Mouse (Mus musculus) kidney, embryonic 16.5 days (tissue): Measurements from ENCODE around the gene Cpsf4. TPM values are rescaled to one million over a fixed set of nuclear protein-coding genes. Genes with fewer than 3 reads are reported as not detected.
"Not testable (repeated sequence)": the region's sequence is repeated elsewhere in the genome, so short reads cannot be mapped to it uniquely, and the experiment has no call there.

Experiments used
- ATAC-seq: fragments of 200-750 bp; cut with Nextera tagmentation; 2 replicates; pipeline ENCODE4 v1.8.0; 2017; ENCODE audit warnings: moderate TSS enrichment; ENCODE audit not compliant: low FRiP score, low TSS enrichment
- H3K27ac ChIP-seq: fragments of 300-500 bp; sonication (generic); 2 replicates; pipeline ENCODE4 v1.5.1; 2014; ENCODE audit warnings: low read length
- H3K27me3 ChIP-seq: fragments of 300-500 bp; sonication (generic); 2 replicates; pipeline ENCODE4 v1.6.1; 2014; ENCODE audit warnings: low read length, control low read depth, mixed read lengths; ENCODE audit not compliant: insufficient read depth
- H3K36me3 ChIP-seq: fragments of 300-500 bp; sonication (generic); 2 replicates; pipeline ENCODE4 v1.6.1; 2014; ENCODE audit warnings: low read length, control low read depth, mixed read lengths; ENCODE audit not compliant: insufficient read depth
- H3K4me1 ChIP-seq: fragments of 300-500 bp; sonication (generic); 2 replicates; pipeline ENCODE4 v1.6.1; 2014; ENCODE audit warnings: low read length, control low read depth, mixed read lengths; ENCODE audit not compliant: insufficient read depth
- H3K4me2 ChIP-seq: fragments of 300-500 bp; sonication (generic); replicated peaks from 2 replicates; pipeline ENCODE4 v1.6.1; 2014; ENCODE audit warnings: low read depth, low read length
- H3K4me3 ChIP-seq: fragments of 300-500 bp; sonication (generic); 2 replicates; pipeline ENCODE4 v1.5.1; 2014; ENCODE audit warnings: mild to moderate bottlenecking, low read length
- H3K9ac ChIP-seq: fragments of 300-500 bp; sonication (generic); replicated peaks from 2 replicates; pipeline ENCODE4 v1.6.1; 2014; ENCODE audit warnings: low read length
- H3K9me3 ChIP-seq: fragments of 300-500 bp; sonication (generic); 2 replicates; pipeline ENCODE4 v1.6.1; 2016; ENCODE audit warnings: low read length, control low read depth
- WGBS: fragments of 180-500 bp; shearing (Covaris S2); extraction: QIAGEN DNeasy Blood & Tissue Kit; methylation state at CpG from one replicate; pipeline ENCODE4 v1.1.7; 2014; 5-methylcytosine and 5-hydroxymethylcytosine counted together
- polyA plus RNA-seq: library from polyadenylated mRNA; unstranded; fragments of >200 nt; fragmentation: Nextera tagmentation; extraction: Ambion mirVana; gene quantifications from 2 replicates; pipeline ENCODE4 v1.2.1, GENCODE M21; 2015

Gene Cpsf4
- polyA plus RNA-seq, 1 experiment from 2014 or later: 56.2 TPM

GRCm38 (mm10) chr5:145214679-145215078 is 47.7 kb downstream of the Cpsf4 start:
- Histone ChIP-seq H3K27me3 (no peaks in the 10 kb centered on the region), H3K4me2 (no peak overlapping the region), H3K9me3 (no peaks in the 10 kb centered on the region), H3K9ac (no peak overlapping the region), H3K36me3 (peaks cover 58% of the 10 kb centered on the region), H3K27ac (no peak overlapping the region), H3K4me1 (no peaks in the 10 kb centered on the region), H3K4me3 (no peak overlapping the region)
- WGBS: 73% methylated on average over 4 of the region's 4 CpGs
- ATAC-seq: no peak

GRCm38 (mm10) chr5:145217746-145218145 is 50.7 kb downstream of the Cpsf4 start:
- no peaks in the 10 kb centered on the region for H3K4me1 ChIP-seq
- H3K4me3 ChIP-seq: no peak overlapping the region
- H3K36me3 ChIP-seq: peaks cover 56% of the 10 kb centered on the region
- 74% methylated on average over 6 of the region's 6 CpGs for WGBS
- no peaks in the 10 kb centered on the region for H3K27me3 ChIP-seq
- no peak for ATAC-seq
- no peak overlapping the region for H3K9ac ChIP-seq
- no peaks in the 10 kb centered on the region for H3K9me3 ChIP-seq
- H3K27ac ChIP-seq: no peak overlapping the region
- no peak overlapping the region for H3K4me2 ChIP-seq

- Histone ChIP-seq H3K9ac (no peak overlapping the region), H3K9me3 (no peaks in the 10 kb centered on the region), H3K4me1 (no peaks in the 10 kb centered on the region), H3K36me3 (peaks cover 54% of the 10 kb centered on the region), H3K4me3 (no peak overlapping the region), H3K4me2 (no peak overlapping the region), H3K27ac (no peak overlapping the region), H3K27me3 (no peaks in the 10 kb centered on the region)
- WGBS: 94% methylated on average over 21 of the region's 21 CpGs
- no peak for ATAC-seq
Observed at GRCm38 (mm10) chr5:145218206-145218605, 51.2 kb downstream of the Cpsf4 start.

- Histone ChIP-seq H3K4me1 (no peaks in the 10 kb centered on the region), H3K36me3 (peaks cover 49% of the 10 kb centered on the region), H3K9me3 (no peaks in the 10 kb centered on the region), H3K27ac (no peak overlapping the region), H3K9ac (no peak overlapping the region), H3K4me3 (no peak overlapping the region), H3K27me3 (no peaks in the 10 kb centered on the region), H3K4me2 (no peak overlapping the region)
- WGBS: 97% methylated on average over 20 of the region's 20 CpGs
- no peak for ATAC-seq
Observed at GRCm38 (mm10) chr5:145218671-145219070, 51.7 kb downstream of the Cpsf4 start.

- 95% methylated on average over 8 of the region's 8 CpGs for WGBS
- no peak for ATAC-seq
Observed at GRCm38 (mm10) chr5:145219981-145220380, 53.0 kb downstream of the Cpsf4 start.

GRCm38 (mm10) chr5:145222840-145223239 is 55.8 kb downstream of the Cpsf4 start:
- no peak for ATAC-seq
- no peak overlapping the region for H3K9ac ChIP-seq
- no peak overlapping the region for H3K4me2 ChIP-seq

More at GRCm38 (mm10) chr5:145219981-145220380, 53.0 kb downstream of the Cpsf4 start:
- Histone ChIP-seq H3K27ac (no peak overlapping the region), H3K36me3 (peaks cover 44% of the 10 kb centered on the region), H3K27me3 (no peaks in the 10 kb centered on the region), H3K4me1 (no peaks in the 10 kb centered on the region), H3K9me3 (no peaks in the 10 kb centered on the region), H3K4me2 (no peak overlapping the region), H3K4me3 (no peak overlapping the region), H3K9ac (no peak overlapping the region)

GRCm38 (mm10) chr5:145223395-145223794 is 56.4 kb downstream of the Cpsf4 start:
- no peak overlapping the region for H3K27ac ChIP-seq
- H3K4me3 ChIP-seq: no peak overlapping the region
- no peak overlapping the region for H3K4me2 ChIP-seq
- no peaks in the 10 kb centered on the region for H3K9me3 ChIP-seq
- WGBS: 79% methylated on average over 12 of the region's 12 CpGs
- H3K4me1 ChIP-seq: no peaks in the 10 kb centered on the region
- ATAC-seq: peak; percentile 35; the same call in 1 of the 2 replicates
- peaks cover 34% of the 10 kb centered on the region for H3K36me3 ChIP-seq
- H3K27me3 ChIP-seq: no peaks in the 10 kb centered on the region
- no peak overlapping the region for H3K9ac ChIP-seq

More at GRCm38 (mm10) chr5:145222840-145223239, 55.8 kb downstream of the Cpsf4 start:
- no peaks in the 10 kb centered on the region for H3K27me3 ChIP-seq
- 85% methylated on average over 5 of the region's 5 CpGs for WGBS
- H3K4me3 ChIP-seq: no peak overlapping the region
- H3K9me3 ChIP-seq: no peaks in the 10 kb centered on the region
- no peak overlapping the region for H3K27ac ChIP-seq
- no peaks in the 10 kb centered on the region for H3K4me1 ChIP-seq
- H3K36me3 ChIP-seq: peaks cover 39% of the 10 kb centered on the region

GRCm38 (mm10) chr5:145226453-145226852 is 59.4 kb downstream of the Cpsf4 start:
- WGBS: 54% methylated on average over 2 of the region's 2 CpGs
- Histone ChIP-seq H3K9ac (no peak overlapping the region), H3K27me3 (no peaks in the 10 kb centered on the region), H3K4me3 (no peak overlapping the region), H3K4me2 (no peak overlapping the region), H3K36me3 (peaks cover 6% of the 10 kb centered on the region; the same call in 1 of the 2 replicates), H3K27ac (no peak overlapping the region), H3K4me1 (peaks cover 7% of the 10 kb centered on the region; the same call in 1 of the 2 replicates), H3K9me3 (no peaks in the 10 kb centered on the region)
- no peak for ATAC-seq

- not testable (repeated sequence) for ATAC-seq, H3K4me2 ChIP-seq, H3K4me3 ChIP-seq, H3K27me3 ChIP-seq, H3K9me3 ChIP-seq, H3K27ac ChIP-seq, H3K36me3 ChIP-seq, H3K9ac ChIP-seq
- H3K4me1 ChIP-seq: peaks cover 14% of the 10 kb centered on the region
- 89% methylated on average over 6 of the region's 6 CpGs for WGBS
Observed at GRCm38 (mm10) chr5:145229283-145229682, 62.3 kb downstream of the Cpsf4 start.

GRCm38 (mm10) chr5:145230641-145231040 is 63.6 kb downstream of the Cpsf4 start:
- H3K27ac ChIP-seq: peak overlapping the region; percentile 64; the same call in 1 of the 2 replicates

More at GRCm38 (mm10) chr5:145230641-145231040, 63.6 kb downstream of the Cpsf4 start:
- no peak overlapping the region; the same call in 1 of the 2 replicates for H3K4me3 ChIP-seq
- peak overlapping the region; percentile 70 for H3K4me2 ChIP-seq
- H3K9me3 ChIP-seq: no peaks in the 10 kb centered on the region
- H3K9ac ChIP-seq: peak overlapping the region; percentile 87; the same call in 1 of the 2 replicates
- ATAC-seq: no peak
- peaks cover 14% of the 10 kb centered on the region for H3K4me1 ChIP-seq
- peaks cover 17% of the 10 kb centered on the region for H3K36me3 ChIP-seq
- no peaks in the 10 kb centered on the region for H3K27me3 ChIP-seq
- 85% methylated on average over 4 of the region's 4 CpGs for WGBS
